Mouse (Mus musculus): Measurements from ENCODE around the gene Foxred2. TPM values are rescaled to one million over a fixed set of nuclear protein-coding genes. Genes with fewer than 3 reads are reported as not detected.

The Foxred2 gene
- polyA plus RNA-seq, 1 experiment from 2014 or later = 6.2 TPM

DNA sequence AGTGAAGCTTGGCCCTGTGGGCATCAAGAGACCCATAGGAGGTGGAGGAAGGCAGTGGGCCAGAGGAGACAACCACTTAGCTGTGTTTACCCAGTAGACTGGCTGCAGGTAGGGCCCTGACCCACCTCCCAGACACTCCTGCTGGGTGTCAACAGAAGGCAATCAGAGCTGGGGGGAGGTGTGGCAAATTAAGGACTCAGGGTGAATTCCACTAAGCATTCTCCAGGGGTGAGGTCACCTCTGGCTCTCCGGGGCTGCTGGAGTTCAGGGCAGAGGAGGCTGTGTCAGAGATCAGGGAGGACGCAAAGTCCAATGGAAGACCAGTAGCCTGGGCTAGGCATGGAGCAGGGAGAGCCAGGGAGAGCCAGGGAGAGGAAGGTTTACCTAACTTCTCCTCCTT is 45.5 kb downstream of the Foxred2 start:
- Histone ChIP-seq H3K36me3 (peaks cover 24% of the 10 kb centered on the region), H3K4me3 (no peak overlapping the region), H3K27me3 (peaks cover 6% of the 10 kb centered on the region; the same call in 1 of the 2 replicates), H3K4me2 (replicated peaks) (no peak overlapping the region), H3K9me3 (no peaks in the 10 kb centered on the region), H3K9ac (no peak overlapping the region), H3K27ac (no peak overlapping the region), H3K4me1 (peaks cover 27% of the 10 kb centered on the region)
- ATAC-seq (ENCODE audit: low FRiP score, low read depth) = no peak
- 32% methylated on average over 2 of the region's 2 CpGs for WGBS

GRCm38 (mm10) chr15:77907646-77908518 is 48.6 kb downstream of the Foxred2 start:
- H3K9ac ChIP-seq = no peak overlapping the region
- no peak overlapping the region for H3K4me2 ChIP-seq (replicated peaks)
- peaks cover 54% of the 10 kb centered on the region for H3K4me1 ChIP-seq
- H3K9me3 ChIP-seq = no peaks in the 10 kb centered on the region
- H3K27me3 ChIP-seq = peaks cover 6% of the 10 kb centered on the region; the same call in 1 of the 2 replicates
- ATAC-seq (ENCODE audit: low FRiP score, low read depth) = no peak
- WGBS = 26% methylated on average over 9 of the region's 9 CpGs
- H3K4me3 ChIP-seq = no peak overlapping the region
- no peaks in the 10 kb centered on the region for H3K36me3 ChIP-seq
- no peak overlapping the region; the same call in 1 of the 2 replicates for H3K27ac ChIP-seq

DNA sequence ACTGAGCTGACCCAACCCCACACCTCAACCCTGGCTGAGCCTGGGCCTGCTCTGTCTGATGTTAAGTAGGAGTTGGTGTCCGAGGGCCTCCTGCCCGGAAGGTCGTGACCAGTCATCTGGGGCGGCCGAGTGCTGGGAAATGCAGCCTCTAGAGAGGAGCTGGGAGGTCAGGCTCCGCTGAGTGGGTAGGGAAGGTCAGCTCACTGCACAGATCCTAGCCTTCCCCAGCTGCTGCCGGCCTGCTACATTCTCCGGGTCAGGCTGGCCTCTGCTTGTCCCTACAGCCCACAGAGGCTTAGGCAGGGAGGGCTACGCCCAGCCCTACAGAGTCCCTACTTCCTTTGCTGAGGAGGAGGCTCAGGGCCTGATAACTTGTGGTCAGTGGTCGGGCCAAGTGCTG is 50.0 kb downstream of the Foxred2 start:
- no peaks in the 10 kb centered on the region for H3K36me3 ChIP-seq
- H3K27me3 ChIP-seq = peaks cover 6% of the 10 kb centered on the region; the same call in 1 of the 2 replicates
- H3K4me3 ChIP-seq = no peak overlapping the region
- H3K4me1 ChIP-seq = peaks cover 54% of the 10 kb centered on the region
- H3K9me3 ChIP-seq = no peaks in the 10 kb centered on the region
- no peak for ATAC-seq (ENCODE audit: low FRiP score, low read depth)
- H3K27ac ChIP-seq = no peak overlapping the region
- H3K4me2 ChIP-seq (replicated peaks) = no peak overlapping the region
- H3K9ac ChIP-seq = peak overlapping the region; percentile 19; the same call in 1 of the 2 replicates
- WGBS = 53% methylated on average over 10 of the region's 10 CpGs

- no peak for ATAC-seq (ENCODE audit: low FRiP score, low read depth)
- Histone ChIP-seq H3K9me3 (no peaks in the 10 kb centered on the region), H3K4me3 (no peak overlapping the region), H3K27ac (no peak overlapping the region; the same call in 1 of the 2 replicates), H3K27me3 (peaks cover 6% of the 10 kb centered on the region; the same call in 1 of the 2 replicates), H3K4me2 (replicated peaks) (peak overlapping the region; percentile 69), H3K36me3 (no peaks in the 10 kb centered on the region), H3K9ac (0 out of 2 replicates have a peak overlapping the region, but pooled peaks have one; percentile 19), H3K4me1 (peaks cover 54% of the 10 kb centered on the region)
- 77% methylated on average over 8 of the region's 8 CpGs for WGBS
Observed at GRCm38 (mm10) chr15:77906081-77906480, 50.4 kb downstream of the Foxred2 start.

DNA sequence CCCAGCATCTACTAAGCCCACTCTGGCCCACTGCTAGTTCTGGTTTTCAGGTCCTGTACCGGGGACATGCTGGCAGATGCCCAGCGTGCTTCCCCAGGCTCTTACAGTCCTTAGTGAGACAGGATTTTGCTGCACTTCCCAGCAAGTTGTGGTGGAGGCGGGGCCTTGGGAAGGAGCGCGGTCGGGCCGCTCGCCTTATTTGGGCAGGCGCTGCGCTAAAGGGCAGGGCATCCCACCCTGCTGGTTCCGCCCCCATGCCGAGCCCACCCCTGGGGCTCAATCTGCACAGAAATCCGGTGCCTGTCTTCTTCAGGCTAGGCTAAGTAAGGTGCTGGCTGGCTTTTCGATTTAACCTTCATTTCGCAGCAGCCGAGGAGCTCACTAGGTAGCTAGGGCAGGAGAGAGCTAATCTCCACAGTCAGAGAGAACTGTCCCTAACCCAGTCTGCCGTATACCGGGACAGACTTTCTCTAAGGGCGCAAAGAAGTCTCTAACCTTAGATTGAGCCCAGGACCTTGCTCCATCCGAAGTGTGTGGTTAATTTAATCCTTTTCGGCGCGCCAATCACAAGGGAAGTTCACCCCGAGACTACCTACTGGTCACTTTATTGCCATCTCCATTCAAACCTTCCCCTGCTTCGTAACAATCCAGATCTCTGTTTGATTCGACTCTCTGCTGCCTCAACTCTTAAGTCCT is 51.1 kb downstream of the Foxred2 start:
- peak; percentile 87 for ATAC-seq (ENCODE audit: low FRiP score, low read depth)

DNA sequence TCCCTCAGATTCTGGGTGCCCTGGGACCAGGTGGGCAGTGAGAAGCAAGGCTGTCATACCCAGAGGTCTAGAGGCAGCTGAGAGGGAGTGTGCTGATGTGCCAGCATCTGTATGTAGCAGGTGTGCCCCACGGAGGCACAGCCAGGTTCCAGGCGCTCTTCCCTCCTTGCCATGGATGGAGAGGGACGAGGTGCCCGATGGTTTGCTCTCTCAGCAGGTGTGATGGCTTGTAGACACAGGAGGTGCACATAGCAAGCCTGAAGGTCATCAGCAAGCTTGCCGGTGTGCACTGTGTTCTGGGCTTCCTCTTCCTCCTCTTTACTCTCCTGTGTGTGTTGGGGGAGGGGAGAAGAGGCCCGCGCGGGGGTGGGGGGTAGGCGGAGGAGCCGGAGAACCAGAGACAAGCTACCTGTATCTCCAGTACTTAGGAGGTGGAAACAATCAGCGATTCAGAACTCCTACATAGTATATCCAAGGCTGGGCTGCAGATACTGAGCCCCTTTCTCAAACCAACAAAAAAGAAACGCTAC is 52.1 kb downstream of the Foxred2 start:
- WGBS = 29% methylated on average over 12 of the region's 12 CpGs
- ATAC-seq (ENCODE audit: low FRiP score, low read depth) = no peak
- no peaks in the 10 kb centered on the region for H3K9me3 ChIP-seq
- H3K27me3 ChIP-seq = peaks cover 6% of the 10 kb centered on the region; the same call in 1 of the 2 replicates
- no peaks in the 10 kb centered on the region for H3K36me3 ChIP-seq
- peak overlapping the region; percentile 69 for H3K4me2 ChIP-seq (replicated peaks)
- no peak overlapping the region for H3K9ac ChIP-seq
- no peak overlapping the region for H3K27ac ChIP-seq
- H3K4me1 ChIP-seq = peaks cover 54% of the 10 kb centered on the region
- no peak overlapping the region for H3K4me3 ChIP-seq

More for the DNA sequence above, 51.1 kb downstream of the Foxred2 start:
- peaks cover 54% of the 10 kb centered on the region for H3K4me1 ChIP-seq
- H3K36me3 ChIP-seq = no peaks in the 10 kb centered on the region
- H3K4me2 ChIP-seq (replicated peaks) = peak overlapping the region; percentile 69
- H3K27me3 ChIP-seq = peaks cover 6% of the 10 kb centered on the region; the same call in 1 of the 2 replicates
- peak overlapping the region; percentile 42 for H3K4me3 ChIP-seq
- no peaks in the 10 kb centered on the region for H3K9me3 ChIP-seq
- 3% methylated on average over 26 of the region's 26 CpGs for WGBS
- H3K27ac ChIP-seq = peak overlapping the region; percentile 59
- peak overlapping the region; percentile 59 for H3K9ac ChIP-seq

- Histone ChIP-seq H3K4me2 (replicated peaks) (no peak overlapping the region), H3K4me3 (no peak overlapping the region), H3K9me3 (no peaks in the 10 kb centered on the region), H3K27ac (no peak overlapping the region), H3K36me3 (no peaks in the 10 kb centered on the region), H3K27me3 (peaks cover 6% of the 10 kb centered on the region; the same call in 1 of the 2 replicates), H3K9ac (no peak overlapping the region), H3K4me1 (peaks cover 48% of the 10 kb centered on the region)
- ATAC-seq (ENCODE audit: low FRiP score, low read depth) = no peak
- 28% methylated on average over 5 of the region's 5 CpGs for WGBS
Observed at GRCm38 (mm10) chr15:77903176-77903575, 53.3 kb downstream of the Foxred2 start.

GRCm38 (mm10) chr15:77894926-77895325 is 61.6 kb downstream of the Foxred2 start:
- H3K27me3 ChIP-seq = no peaks in the 10 kb centered on the region
- WGBS = 77% methylated on average over 13 of the region's 14 CpGs
- H3K4me2 ChIP-seq (replicated peaks) = no peak overlapping the region
- no peak overlapping the region for H3K27ac ChIP-seq
- H3K4me1 ChIP-seq = no peaks in the 10 kb centered on the region
- no peak overlapping the region for H3K9ac ChIP-seq
- H3K4me3 ChIP-seq = no peak overlapping the region
- H3K9me3 ChIP-seq = no peaks in the 10 kb centered on the region
- no peak for ATAC-seq (ENCODE audit: low FRiP score, low read depth)
- H3K36me3 ChIP-seq = no peaks in the 10 kb centered on the region

DNA sequence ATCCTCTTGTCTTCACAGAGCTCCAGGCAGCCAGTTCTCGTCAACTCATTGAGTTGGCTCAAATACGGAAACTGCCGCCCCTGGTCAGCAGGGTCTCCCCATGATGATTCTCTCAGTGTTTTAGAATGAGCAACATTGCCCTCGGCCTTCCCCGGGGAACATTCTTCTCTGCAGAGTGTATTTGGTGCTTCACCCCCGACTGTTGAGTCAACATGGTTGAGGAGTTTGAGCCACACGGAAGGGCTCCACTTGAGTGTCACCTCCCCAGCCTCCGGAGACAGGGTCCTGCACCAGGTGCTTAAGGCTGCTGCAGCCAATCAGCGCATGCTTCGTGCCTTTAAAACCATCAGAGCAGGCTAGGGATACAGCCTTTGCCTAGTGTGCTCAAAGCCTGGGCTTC is 63.2 kb downstream of the Foxred2 start:
- Histone ChIP-seq H3K9me3 (no peaks in the 10 kb centered on the region), H3K27ac (no peak overlapping the region), H3K27me3 (no peaks in the 10 kb centered on the region), H3K4me1 (no peaks in the 10 kb centered on the region), H3K36me3 (no peaks in the 10 kb centered on the region), H3K4me2 (replicated peaks) (no peak overlapping the region), H3K9ac (no peak overlapping the region), H3K4me3 (no peak overlapping the region)
- 80% methylated on average over 10 of the region's 10 CpGs for WGBS
- no peak for ATAC-seq (ENCODE audit: low FRiP score, low read depth)

GRCm38 (mm10) chr15:77892420-77892819 is 64.1 kb downstream of the Foxred2 start:
- H3K9ac ChIP-seq = no peak overlapping the region
- 82% methylated on average over 10 of the region's 10 CpGs for WGBS
- no peak for ATAC-seq (ENCODE audit: low FRiP score, low read depth)
- H3K4me1 ChIP-seq = no peaks in the 10 kb centered on the region
- H3K4me2 ChIP-seq (replicated peaks) = no peak overlapping the region
- no peak overlapping the region for H3K4me3 ChIP-seq
- H3K36me3 ChIP-seq = no peaks in the 10 kb centered on the region
- no peaks in the 10 kb centered on the region for H3K9me3 ChIP-seq
- no peak overlapping the region for H3K27ac ChIP-seq
- no peaks in the 10 kb centered on the region for H3K27me3 ChIP-seq

DNA sequence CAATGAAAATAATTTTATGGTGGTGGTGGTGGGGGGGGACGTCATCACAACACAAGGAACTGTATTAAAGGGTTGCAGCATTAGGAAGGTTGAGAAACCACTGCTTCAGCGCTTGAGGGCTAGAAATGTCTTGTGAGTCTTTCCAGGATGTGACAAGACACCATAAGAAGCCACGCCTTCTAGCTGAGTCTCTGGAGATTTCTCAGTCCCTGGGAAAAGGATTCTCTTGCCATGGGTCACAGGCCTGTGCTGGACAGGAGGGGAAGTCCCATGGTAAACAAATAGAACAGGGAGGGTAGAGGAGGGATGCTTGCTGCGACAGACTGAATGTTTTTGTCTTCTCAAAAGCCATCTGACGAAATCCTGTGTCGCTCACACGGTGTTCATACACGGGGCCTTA is 64.8 kb downstream of the Foxred2 start:
- 88% methylated on average over 8 of the region's 8 CpGs for WGBS
- no peaks in the 10 kb centered on the region for H3K27me3 ChIP-seq
- no peak for ATAC-seq (ENCODE audit: low FRiP score, low read depth)
- H3K4me1 ChIP-seq = no peaks in the 10 kb centered on the region
- H3K4me2 ChIP-seq (replicated peaks) = no peak overlapping the region
- H3K9me3 ChIP-seq = no peaks in the 10 kb centered on the region
- H3K9ac ChIP-seq = no peak overlapping the region
- H3K27ac ChIP-seq = no peak overlapping the region
- no peaks in the 10 kb centered on the region for H3K36me3 ChIP-seq
- H3K4me3 ChIP-seq = no peak overlapping the region
